Mouse (Mus musculus) heart, embryonic 12.5 days (tissue): ENCODE data around the gene Supt5. TPM values are rescaled to one million over a fixed set of nuclear protein-coding genes. Genes with fewer than 3 reads are reported as not detected.
A peak's percentile ranks its signal among the peaks of the same experiment; 100 is the strongest.

Experiments
- ATAC-seq: fragments of 200-750 bp; cut with Nextera tagmentation; 2 replicates; pipeline ENCODE4 v1.8.0; 2017; ENCODE audit warnings: moderate TSS enrichment, moderate library complexity; ENCODE audit not compliant: insufficient number of reproducible peaks, low FRiP score
- H3K27ac ChIP-seq: fragments of 300-500 bp; sonication (generic); 2 replicates; pipeline ENCODE4 v1.5.1; 2016; ENCODE audit warnings: mild to moderate bottlenecking, moderate library complexity; ENCODE audit not compliant: poor library complexity, severe bottlenecking
- H3K27me3 ChIP-seq: fragments of 300-500 bp; sonication (generic); replicated peaks from 2 replicates; pipeline ENCODE4 v1.6.1; 2016; ENCODE audit warnings: mild to moderate bottlenecking, moderate library complexity
- H3K36me3 ChIP-seq: fragments of 300-500 bp; sonication (generic); 2 replicates; pipeline ENCODE4 v1.6.1; 2016; ENCODE audit warnings: mild to moderate bottlenecking, moderate library complexity
- H3K4me1 ChIP-seq: fragments of 300-500 bp; sonication (generic); replicated peaks from 2 replicates; pipeline ENCODE4 v1.6.1; 2016; ENCODE audit warnings: mild to moderate bottlenecking
- H3K4me2 ChIP-seq: fragments of 300-500 bp; sonication (generic); 2 replicates; pipeline ENCODE4 v1.6.1; 2016; ENCODE audit warnings: mild to moderate bottlenecking, moderate library complexity
- H3K4me3 ChIP-seq: fragments of 300-500 bp; sonication (generic); 2 replicates; pipeline ENCODE4 v1.5.1; 2016; ENCODE audit warnings: mild to moderate bottlenecking
- H3K9ac ChIP-seq: fragments of 300-500 bp; sonication (generic); 2 replicates; pipeline ENCODE4 v1.6.1; 2016; ENCODE audit warnings: mild to moderate bottlenecking, moderate library complexity
- H3K9me3 ChIP-seq: fragments of 300-500 bp; sonication (generic); replicated peaks from 2 replicates; pipeline ENCODE4 v1.6.1; 2016; ENCODE audit warnings: mild to moderate bottlenecking, moderate library complexity
- WGBS: fragments of 180-500 bp; shearing (Covaris S2); methylation state at CpG from one replicate; pipeline ENCODE4 v1.1.7; 2016; 5-methylcytosine and 5-hydroxymethylcytosine counted together
- polyA plus RNA-seq: library from polyadenylated mRNA; unstranded; fragments of >200 nt; fragmentation: Nextera tagmentation; extraction: Ambion mirVana; gene quantifications from 2 replicates; pipeline ENCODE4 v1.2.1, GENCODE M21; 2016

The Supt5 gene
- polyA plus RNA-seq, 1 experiment from 2014 or later, result 73.4 TPM

DNA sequence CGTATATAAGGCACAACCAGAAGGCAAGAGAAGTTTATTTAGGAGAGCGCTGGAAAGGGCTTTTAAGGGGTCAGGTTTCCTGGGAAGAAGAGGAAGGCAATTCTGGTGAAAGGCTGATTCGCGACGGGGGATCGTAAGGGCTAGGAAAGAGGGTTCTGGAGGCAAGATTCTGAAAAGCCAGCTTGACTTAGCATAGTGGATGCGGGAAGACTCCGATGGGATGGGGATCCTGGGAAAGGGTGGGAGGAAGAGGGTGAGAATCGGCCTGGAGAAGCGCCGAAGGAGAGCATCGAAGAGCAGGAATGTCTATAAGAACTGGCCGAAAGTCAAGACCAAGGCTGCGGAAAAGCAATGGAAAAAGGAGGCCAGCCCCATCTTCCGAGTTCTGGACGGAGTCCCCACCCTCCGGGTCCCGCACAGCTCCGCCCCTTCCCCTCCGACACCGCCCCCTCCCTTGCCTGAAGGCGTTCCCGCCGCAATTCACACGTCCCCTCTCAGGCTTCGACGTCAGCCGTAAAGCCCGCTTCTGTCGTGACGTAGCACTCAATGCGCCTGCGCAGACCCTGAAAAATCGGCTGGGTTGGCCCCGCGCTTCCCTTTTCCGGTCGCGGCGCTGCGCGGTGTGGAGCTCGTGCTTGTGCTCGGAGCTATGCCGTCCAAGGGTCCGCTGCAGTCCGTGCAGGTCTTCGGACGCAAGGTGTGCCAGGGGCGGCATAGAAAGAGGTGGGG, 11.8 kb upstream of the Supt5 start, which contains the start of gene Rps16:
TSS of gene Rps16 (plus strand) at position 498 of the 729 bp plus-strand sequence.
- Histone ChIP-seq H3K36me3 (peaks cover 33% of the 10 kb centered on the region), H3K27me3 (no peaks in the 10 kb centered on the region), H3K4me2 (peak within 1 kb of the TSS; percentile 95), H3K27ac (peak within 1 kb of the TSS; percentile 84), H3K9ac (peak within 1 kb of the TSS; percentile 99), H3K4me3 (peak within 1 kb of the TSS; percentile 94), H3K4me1 (peaks cover 18% of the 10 kb centered on the region), H3K9me3 (no peaks in the 10 kb centered on the region)
- WGBS, result under 1% methylated on average over 50 of the region's 50 CpGs
- peak; percentile 97 for ATAC-seq

GRCm38 (mm10) chr7:28348601-28349000, 10.1 kb upstream of the Supt5 start:
- no peaks in the 10 kb centered on the region for H3K27me3 ChIP-seq
- H3K4me1 ChIP-seq, result peaks cover 18% of the 10 kb centered on the region
- no peak overlapping the region for H3K9ac ChIP-seq
- 82% methylated on average over 7 of the region's 7 CpGs for WGBS
- no peak overlapping the region for H3K4me2 ChIP-seq
- no peak overlapping the region for H3K27ac ChIP-seq
- ATAC-seq, result no peak
- H3K9me3 ChIP-seq, result no peaks in the 10 kb centered on the region
- peaks cover 21% of the 10 kb centered on the region for H3K36me3 ChIP-seq
- H3K4me3 ChIP-seq, result no peak overlapping the region

DNA sequence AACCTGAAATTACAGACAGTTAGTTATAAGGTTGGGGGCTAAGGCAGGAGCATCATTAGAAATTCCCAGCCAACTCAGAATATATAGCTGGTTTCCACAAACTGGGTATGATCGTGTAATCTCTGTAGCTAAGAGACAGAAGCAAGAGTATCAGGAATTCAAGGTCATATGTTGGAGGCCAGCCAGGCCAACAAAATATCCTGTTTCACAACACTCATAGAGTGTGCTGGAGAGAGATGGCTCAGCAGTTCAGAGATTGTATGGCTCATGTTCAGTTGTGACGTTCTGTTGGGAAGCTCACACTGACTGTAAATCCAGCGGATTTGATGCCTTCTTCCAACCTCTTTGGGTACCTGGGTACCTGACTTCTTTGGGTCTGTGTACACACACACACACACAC, 9.2 kb upstream of the Supt5 start:
- no peak for ATAC-seq
- 70% methylated on average over 3 of the region's 3 CpGs for WGBS
- no peak overlapping the region for H3K27ac ChIP-seq
- peaks cover 13% of the 10 kb centered on the region for H3K36me3 ChIP-seq
- H3K4me1 ChIP-seq, result peaks cover 18% of the 10 kb centered on the region
- no peak overlapping the region for H3K4me2 ChIP-seq
- no peaks in the 10 kb centered on the region for H3K27me3 ChIP-seq
- H3K4me3 ChIP-seq, result no peak overlapping the region
- peak overlapping the region; percentile 36; the same call in 1 of the 2 replicates for H3K9ac ChIP-seq
- H3K9me3 ChIP-seq, result no peaks in the 10 kb centered on the region

DNA sequence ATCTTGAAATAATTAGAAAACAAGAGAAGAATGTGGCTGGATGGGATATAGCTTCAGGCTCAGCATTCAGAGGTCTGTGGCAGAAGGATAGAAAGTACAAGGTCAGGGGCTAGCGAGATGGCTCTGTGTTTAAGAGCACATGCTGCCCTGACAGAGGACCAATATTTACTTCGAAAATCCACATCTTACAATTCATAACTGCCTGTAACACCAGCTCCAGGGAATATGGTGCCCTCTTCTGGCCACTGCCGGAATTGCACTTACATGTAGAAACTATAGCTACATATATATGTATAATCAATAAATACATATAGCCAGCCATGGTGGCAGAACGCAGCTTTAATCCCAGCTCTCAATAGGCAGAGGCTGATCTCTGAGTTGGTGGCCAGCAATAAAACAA, 6.1 kb upstream of the Supt5 start:
- ATAC-seq, result no peak
- no peak overlapping the region for H3K4me2 ChIP-seq
- 12% methylated on average over 4 of the region's 4 CpGs for WGBS

DNA sequence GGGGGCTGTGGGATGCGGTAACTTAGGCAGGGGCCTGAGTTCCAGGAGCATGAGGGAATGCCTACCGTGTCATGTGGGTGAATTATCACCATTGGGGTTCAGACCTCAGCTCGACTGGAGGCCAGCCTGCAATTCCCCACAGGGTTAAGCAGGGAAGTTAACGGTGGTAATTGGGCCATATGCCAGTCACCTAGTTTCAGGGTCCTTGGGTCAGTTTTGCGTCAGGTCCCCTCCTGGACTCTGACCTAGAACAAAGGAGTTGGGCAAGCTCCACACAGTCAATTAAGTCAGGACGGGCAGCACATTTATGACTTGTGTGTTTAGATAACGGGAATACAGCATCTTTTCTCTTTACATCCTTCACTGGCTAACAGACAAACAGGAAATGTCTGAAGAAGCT, 2.8 kb upstream of the Supt5 start:
- Histone ChIP-seq H3K27ac (no peak overlapping the region), H3K4me1 (peaks cover 13% of the 10 kb centered on the region), H3K36me3 (no peaks in the 10 kb centered on the region), H3K4me2 (no peak overlapping the region), H3K27me3 (no peaks in the 10 kb centered on the region), H3K4me3 (no peak overlapping the region), H3K9ac (no peak overlapping the region), H3K9me3 (no peaks in the 10 kb centered on the region)
- no peak for ATAC-seq
- WGBS, result 38% methylated on average over 7 of the region's 7 CpGs

More for the DNA sequence above, 6.1 kb upstream of the Supt5 start:
- Histone ChIP-seq H3K9ac (no peak overlapping the region), H3K4me3 (no peak overlapping the region), H3K36me3 (no peaks in the 10 kb centered on the region), H3K27me3 (no peaks in the 10 kb centered on the region), H3K9me3 (no peaks in the 10 kb centered on the region), H3K27ac (no peak overlapping the region), H3K4me1 (peaks cover 9% of the 10 kb centered on the region)

GRCm38 (mm10) chr7:28339213-28339917, 819 bp upstream of the Supt5 start:
- Histone ChIP-seq H3K4me1 (peaks cover 16% of the 10 kb centered on the region), H3K4me3 (peak overlapping the region; percentile 93), H3K27me3 (no peaks in the 10 kb centered on the region), H3K9me3 (no peaks in the 10 kb centered on the region), H3K4me2 (peak overlapping the region; percentile 95), H3K9ac (peak overlapping the region; percentile 71; the same call in 1 of the 2 replicates), H3K27ac (peak overlapping the region; percentile 90), H3K36me3 (peaks cover 8% of the 10 kb centered on the region)
- WGBS, result 78% methylated on average over 19 of the region's 19 CpGs
- no peak for ATAC-seq

DNA sequence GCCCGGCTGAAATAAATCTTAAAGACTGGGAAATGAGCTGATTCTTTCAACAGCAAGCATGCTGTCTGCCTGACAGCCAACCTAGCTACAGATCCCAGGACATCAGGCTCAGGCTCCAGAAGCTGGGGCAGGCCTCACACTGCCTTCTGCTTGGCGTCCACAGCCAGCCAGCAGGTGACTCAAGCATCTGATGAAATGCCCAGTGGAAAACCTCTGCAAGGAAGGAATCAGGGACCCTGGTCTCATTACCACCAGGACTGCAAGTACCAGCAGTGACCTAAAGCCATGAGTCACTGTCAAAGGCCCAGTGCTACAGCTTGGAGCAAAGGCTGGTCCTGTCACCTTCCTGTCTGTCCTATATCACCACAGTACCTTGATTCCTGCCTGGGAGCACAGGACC, 3.1 kb downstream of the Supt5 start:
- no peaks in the 10 kb centered on the region for H3K9me3 ChIP-seq
- no peak overlapping the region for H3K4me3 ChIP-seq
- no peak for ATAC-seq
- 95% methylated on average over 2 of the region's 2 CpGs for WGBS
- H3K4me2 ChIP-seq, result no peak overlapping the region
- peaks cover 35% of the 10 kb centered on the region for H3K36me3 ChIP-seq
- H3K27ac ChIP-seq, result no peak overlapping the region
- H3K27me3 ChIP-seq, result no peaks in the 10 kb centered on the region
- H3K4me1 ChIP-seq, result peaks cover 10% of the 10 kb centered on the region
- H3K9ac ChIP-seq, result no peak overlapping the region

DNA sequence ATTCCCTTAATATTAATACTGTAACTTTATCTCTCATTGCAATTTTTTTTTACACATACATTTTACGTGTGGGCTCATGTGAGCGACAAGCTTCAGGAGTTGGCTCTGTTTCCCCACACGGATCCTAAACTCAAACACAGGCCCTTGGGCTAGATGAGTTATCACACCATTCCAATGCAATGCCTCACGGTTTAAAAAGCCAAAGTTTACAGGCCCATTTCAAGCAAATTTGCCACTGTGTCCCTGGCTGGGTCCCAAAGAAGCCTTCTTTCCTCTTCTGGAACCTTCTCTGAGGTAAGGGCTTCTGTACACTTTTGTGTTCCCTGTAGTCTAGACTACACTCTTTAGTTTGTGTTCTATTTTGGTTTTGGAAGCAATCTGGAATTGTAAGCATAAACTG, 4.0 kb downstream of the Supt5 start:
- Histone ChIP-seq H3K4me3 (no peak overlapping the region), H3K4me1 (peaks cover 10% of the 10 kb centered on the region), H3K27ac (no peak overlapping the region), H3K36me3 (peaks cover 44% of the 10 kb centered on the region), H3K9me3 (no peaks in the 10 kb centered on the region), H3K4me2 (no peak overlapping the region), H3K27me3 (no peaks in the 10 kb centered on the region), H3K9ac (no peak overlapping the region)
- 91% methylated on average over 4 of the region's 4 CpGs for WGBS
- ATAC-seq, result no peak

DNA sequence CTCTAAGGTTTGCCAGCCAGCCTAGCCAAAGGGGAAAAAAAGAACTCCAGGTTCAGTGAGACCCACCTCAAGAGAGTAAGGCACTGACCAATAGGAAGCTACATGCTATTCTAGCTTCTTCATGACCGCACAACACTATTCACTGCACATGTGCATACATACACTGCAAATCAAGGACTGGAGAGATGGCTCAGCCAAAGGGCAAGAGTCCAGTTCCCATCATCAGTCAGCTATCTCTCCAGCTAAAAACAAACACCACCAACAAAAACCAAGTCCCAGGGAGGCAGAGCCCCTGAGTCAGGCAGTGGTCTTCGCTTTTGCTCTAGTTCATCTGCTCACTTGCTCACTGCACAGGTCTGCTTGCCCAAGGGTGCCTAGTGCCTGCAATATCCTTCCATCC, 10.3 kb downstream of the Supt5 start:
- Histone ChIP-seq H3K4me2 (no peak overlapping the region), H3K36me3 (peaks cover 90% of the 10 kb centered on the region), H3K4me3 (no peak overlapping the region), H3K9me3 (no peaks in the 10 kb centered on the region), H3K9ac (no peak overlapping the region), H3K27me3 (no peaks in the 10 kb centered on the region), H3K27ac (no peak overlapping the region), H3K4me1 (no peaks in the 10 kb centered on the region)
- 92% methylated on average over 2 of the region's 2 CpGs for WGBS
- ATAC-seq, result no peak

DNA sequence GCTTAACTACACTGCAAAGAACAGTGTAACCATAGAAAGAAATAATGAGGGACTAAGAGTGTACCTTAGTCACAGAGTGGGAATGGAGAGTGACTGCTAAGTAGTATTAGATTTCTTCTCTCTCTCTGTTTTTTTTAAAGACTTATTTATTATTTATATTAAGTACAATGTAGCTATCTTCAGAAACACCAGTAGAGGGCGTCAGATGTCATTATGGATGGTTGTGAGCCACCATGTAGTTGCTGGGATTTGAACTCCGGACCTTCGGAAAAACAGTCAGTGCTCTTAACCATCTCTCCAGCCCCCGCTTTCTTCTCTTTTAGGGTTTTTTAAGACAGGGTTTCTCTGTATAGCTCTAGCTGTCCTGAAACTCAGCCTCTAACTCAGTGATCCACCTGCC, 12.1 kb downstream of the Supt5 start:
- no peaks in the 10 kb centered on the region for H3K27me3 ChIP-seq
- no peak overlapping the region for H3K4me2 ChIP-seq
- H3K9ac ChIP-seq, result no peak overlapping the region
- H3K4me3 ChIP-seq, result no peak overlapping the region
- no peaks in the 10 kb centered on the region for H3K9me3 ChIP-seq
- ATAC-seq, result no peak
- H3K4me1 ChIP-seq, result no peaks in the 10 kb centered on the region
- 78% methylated on average over 4 of the region's 4 CpGs for WGBS
- no peak overlapping the region for H3K27ac ChIP-seq
- peaks cover 98% of the 10 kb centered on the region for H3K36me3 ChIP-seq

- Histone ChIP-seq H3K27ac (no peak overlapping the region), H3K9ac (no peak overlapping the region), H3K27me3 (no peaks in the 10 kb centered on the region), H3K4me2 (no peak overlapping the region), H3K36me3 (peaks cover 98% of the 10 kb centered on the region), H3K9me3 (no peaks in the 10 kb centered on the region), H3K4me1 (no peaks in the 10 kb centered on the region), H3K4me3 (no peak overlapping the region)
- WGBS, result 91% methylated on average over 8 of the region's 8 CpGs
- no peak for ATAC-seq
Observed at GRCm38 (mm10) chr7:28325293-28325692, 13.3 kb downstream of the Supt5 start.
